Mouse (Mus musculus): ENCODE measurements around the gene Ppef1.

DNA sequence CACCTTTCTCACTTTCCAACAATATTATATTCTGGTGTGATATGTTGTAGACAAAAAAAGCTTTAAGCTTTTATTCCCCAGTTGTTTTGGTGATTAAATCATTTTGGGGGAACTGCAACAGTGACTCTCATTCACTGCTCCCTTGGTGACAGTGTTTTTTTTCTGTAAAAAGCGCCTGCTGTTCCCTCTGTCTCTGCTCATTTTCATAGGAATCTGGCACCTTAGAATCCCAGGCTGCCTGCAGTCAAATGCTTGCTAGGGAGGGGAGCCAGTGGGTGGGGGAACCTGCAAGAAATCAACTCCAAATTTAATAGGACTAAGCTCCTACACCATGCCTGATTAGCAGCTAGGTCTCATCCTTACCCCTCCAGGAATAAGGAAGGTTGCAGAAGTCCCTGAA lies 37.5 kb upstream of the Ppef1 start:
- TF ChIP-seq CTCF (IDR thresholded peaks at IDR 0.05; ENCODE audit: low read depth, low read length) (no peak), EP300 (IDR thresholded peaks at IDR 0.05; ENCODE audit: insufficient read depth, low read depth, low read length) (no peak), POLR2A (IDR thresholded peaks at IDR 0.05; ENCODE audit: insufficient read depth, low read length) (no peak)

All from ES-Bruce4 (cell line).